Mouse (Mus musculus) midbrain, embryonic 13.5 days (tissue): ENCODE measurements at regions not wholly inside any gene's neighbourhood (a gene's known extent, or its start where the extent isn't known, plus 50 kb on each side); places are given as distances from the start of the nearest gene placed in this dataset.

Experiments used
- ATAC-seq: fragments of 200-750 bp; cut with Nextera tagmentation; 2 replicates; pipeline ENCODE4 v1.8.0; 2017; ENCODE audit warnings: mild to moderate bottlenecking, moderate TSS enrichment, moderate library complexity
- H3K27ac ChIP-seq: fragments of 300-500 bp; sonication (generic); 2 replicates; pipeline ENCODE4 v1.5.1; 2015; ENCODE audit warnings: inconsistent platforms, mild to moderate bottlenecking, moderate library complexity
- H3K27me3 ChIP-seq: fragments of 300-500 bp; sonication (generic); 2 replicates; pipeline ENCODE4 v1.6.1; 2015; ENCODE audit warnings: mild to moderate bottlenecking, inconsistent platforms
- H3K36me3 ChIP-seq: fragments of 300-500 bp; sonication (generic); 2 replicates; pipeline ENCODE4 v1.6.1; 2015; ENCODE audit warnings: mild to moderate bottlenecking, inconsistent platforms
- H3K4me1 ChIP-seq: fragments of 300-500 bp; sonication (generic); replicated peaks from 2 replicates; pipeline ENCODE4 v1.6.1; 2015; ENCODE audit warnings: inconsistent platforms
- H3K4me2 ChIP-seq: fragments of 300-500 bp; sonication (generic); replicated peaks from 2 replicates; pipeline ENCODE4 v1.6.1; 2015; ENCODE audit warnings: moderate library complexity, mild to moderate bottlenecking, inconsistent platforms
- H3K4me3 ChIP-seq: fragments of 300-500 bp; sonication (generic); replicated peaks from 2 replicates; pipeline ENCODE4 v1.5.1; 2015; ENCODE audit warnings: mild to moderate bottlenecking, inconsistent platforms
- H3K9ac ChIP-seq: fragments of 300-500 bp; sonication (generic); replicated peaks from 2 replicates; pipeline ENCODE4 v1.6.1; 2015; ENCODE audit warnings: mild to moderate bottlenecking, inconsistent platforms
- H3K9me3 ChIP-seq: fragments of 300-500 bp; sonication (generic); 2 replicates; pipeline ENCODE4 v1.6.1; 2016; ENCODE audit warnings: mild to moderate bottlenecking, inconsistent platforms
- WGBS: fragments of 180-500 bp; shearing (Covaris S2); methylation state at CpG from one replicate; pipeline ENCODE4 v1.1.7; 2015; 5-methylcytosine and 5-hydroxymethylcytosine counted together

DNA sequence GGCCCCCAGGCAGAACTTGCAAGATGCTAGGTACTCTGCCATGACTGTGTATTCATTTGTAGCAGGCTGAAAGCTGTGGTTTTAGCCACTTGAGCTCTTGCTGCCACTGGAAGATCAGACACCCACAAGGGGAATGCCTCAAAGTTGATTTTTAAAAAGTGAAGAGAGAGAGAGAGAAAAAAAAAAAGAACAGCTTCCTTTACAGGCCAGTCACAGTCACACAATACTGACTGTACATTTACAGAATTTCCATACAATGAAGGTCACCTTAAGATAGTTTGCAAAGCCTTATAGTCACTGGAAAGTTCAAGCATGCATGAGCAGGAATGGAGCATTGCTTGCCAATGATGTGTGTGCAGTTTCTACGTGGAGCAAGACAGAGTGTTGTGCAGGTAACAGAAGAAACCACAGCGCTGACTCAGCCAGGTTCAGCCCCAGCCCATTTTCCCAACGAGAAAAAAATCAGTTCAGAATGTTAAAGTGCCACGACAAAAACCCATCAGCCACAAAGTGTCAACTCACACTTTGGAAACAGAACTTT is 109.3 kb upstream of the Ado start:
- 79% methylated on average over 4 of the region's 4 CpGs for WGBS
- Histone ChIP-seq H3K9me3 (no peaks in the 10 kb centered on the region), H3K36me3 (no peaks in the 10 kb centered on the region), H3K4me2 (no peak overlapping the region), H3K4me1 (no peaks in the 10 kb centered on the region), H3K27me3 (no peaks in the 10 kb centered on the region), H3K4me3 (no peak overlapping the region), H3K27ac (no peak overlapping the region), H3K9ac (no peak overlapping the region)
- ATAC-seq, result no peak

DNA sequence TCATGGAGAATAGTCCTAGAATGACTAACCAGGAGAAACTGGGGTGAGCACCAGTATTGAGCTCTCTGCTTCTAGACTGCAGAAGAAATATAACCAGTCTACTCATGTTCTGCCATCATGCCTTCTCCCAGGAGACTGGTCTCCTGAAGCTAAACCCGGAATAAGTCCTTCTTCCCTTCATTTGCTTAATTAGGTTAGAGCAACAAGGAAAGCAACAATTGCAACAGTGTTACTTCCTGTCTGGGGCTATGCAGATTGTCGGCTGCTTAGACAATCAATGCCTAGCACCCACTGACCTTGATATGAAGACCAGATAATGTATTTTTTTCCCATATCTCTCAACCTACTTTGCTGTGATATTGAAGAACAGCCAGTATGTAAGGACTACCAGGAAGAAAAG is 108.5 kb upstream of the Ado start:
- Histone ChIP-seq H3K27me3 (no peaks in the 10 kb centered on the region), H3K4me3 (no peak overlapping the region), H3K9me3 (no peaks in the 10 kb centered on the region), H3K9ac (no peak overlapping the region), H3K36me3 (no peaks in the 10 kb centered on the region), H3K27ac (no peak overlapping the region), H3K4me2 (no peak overlapping the region), H3K4me1 (no peaks in the 10 kb centered on the region)
- 79% methylated on average over 2 of the region's 2 CpGs for WGBS
- ATAC-seq, result no peak

DNA sequence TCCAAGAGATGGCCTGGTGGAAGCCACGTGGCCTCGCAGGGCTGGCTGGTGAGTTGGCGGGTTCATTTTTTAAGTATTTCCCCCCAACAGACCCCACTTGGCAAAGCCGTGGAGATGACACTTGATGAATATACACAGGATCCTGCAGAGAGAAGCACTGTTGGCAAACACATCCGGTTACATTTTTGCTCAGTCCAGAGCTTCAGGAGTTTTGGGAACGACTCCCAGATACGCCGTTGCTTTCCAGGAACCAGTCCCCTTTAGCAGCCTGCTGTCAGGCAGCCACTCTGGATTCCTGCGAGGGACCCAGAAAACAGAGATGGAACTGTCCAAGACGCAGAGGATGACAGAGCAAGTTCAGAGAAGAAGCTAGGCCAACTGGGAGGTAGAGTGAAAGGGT is 105.8 kb upstream of the Ado start:
- H3K27me3 ChIP-seq, result no peaks in the 10 kb centered on the region
- H3K36me3 ChIP-seq, result no peaks in the 10 kb centered on the region
- no peak overlapping the region for H3K4me3 ChIP-seq
- no peak overlapping the region for H3K27ac ChIP-seq
- H3K9me3 ChIP-seq, result no peaks in the 10 kb centered on the region
- H3K4me2 ChIP-seq, result no peak overlapping the region
- no peak overlapping the region for H3K9ac ChIP-seq
- no peaks in the 10 kb centered on the region for H3K4me1 ChIP-seq
- no peak for ATAC-seq
- 94% methylated on average over 10 of the region's 10 CpGs for WGBS

DNA sequence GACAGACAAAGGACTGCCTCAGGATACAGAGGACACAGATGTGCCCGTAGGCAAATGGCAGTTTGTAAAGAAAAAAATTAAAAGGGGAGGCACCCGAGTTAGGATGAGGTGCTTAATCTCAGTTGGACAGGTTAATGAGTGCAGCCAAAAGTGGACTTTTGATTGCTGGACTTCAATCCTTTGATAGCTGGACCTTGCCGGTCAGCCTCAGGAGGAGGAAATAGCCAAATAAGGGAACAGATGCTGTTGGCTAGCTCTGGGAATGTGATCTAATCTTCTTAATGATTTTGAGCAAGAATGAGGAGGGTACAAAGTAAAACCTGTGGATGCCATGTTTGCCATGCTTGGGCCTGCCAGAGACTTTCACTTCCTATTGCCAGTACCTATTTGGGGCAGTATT is 103.5 kb upstream of the Ado start:
- Histone ChIP-seq H3K9me3 (no peaks in the 10 kb centered on the region), H3K27ac (no peak overlapping the region), H3K4me2 (no peak overlapping the region), H3K36me3 (no peaks in the 10 kb centered on the region), H3K9ac (no peak overlapping the region), H3K4me1 (peaks cover 9% of the 10 kb centered on the region), H3K4me3 (no peak overlapping the region), H3K27me3 (no peaks in the 10 kb centered on the region)
- no peak for ATAC-seq
- WGBS, result 78% methylated on average over 3 of the region's 3 CpGs

DNA sequence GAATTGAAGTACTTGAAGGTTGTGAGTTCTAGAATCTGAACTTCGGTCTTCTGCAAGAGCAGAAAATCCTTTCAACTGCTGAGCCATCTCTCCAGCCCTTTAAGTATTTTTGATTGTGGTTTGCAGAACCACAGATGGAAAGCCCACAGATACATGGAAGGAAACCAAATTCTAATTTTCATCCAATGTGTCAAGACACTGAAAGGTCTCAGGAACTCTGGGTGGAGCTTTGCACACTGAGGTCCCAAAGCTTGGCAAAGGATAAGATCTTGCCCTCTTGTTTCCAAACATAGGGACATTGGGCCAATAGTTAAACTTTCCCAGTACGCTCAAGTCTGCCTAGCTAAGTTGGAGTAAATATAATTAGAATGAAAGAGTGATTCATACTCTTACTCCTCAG is 102.6 kb upstream of the Ado start:
- Histone ChIP-seq H3K4me3 (no peak overlapping the region), H3K36me3 (no peaks in the 10 kb centered on the region), H3K27ac (no peak overlapping the region), H3K9me3 (no peaks in the 10 kb centered on the region), H3K4me2 (no peak overlapping the region), H3K4me1 (peaks cover 13% of the 10 kb centered on the region), H3K27me3 (no peaks in the 10 kb centered on the region), H3K9ac (no peak overlapping the region)
- 86% methylated on average over 2 of the region's 2 CpGs for WGBS
- ATAC-seq, result no peak

DNA sequence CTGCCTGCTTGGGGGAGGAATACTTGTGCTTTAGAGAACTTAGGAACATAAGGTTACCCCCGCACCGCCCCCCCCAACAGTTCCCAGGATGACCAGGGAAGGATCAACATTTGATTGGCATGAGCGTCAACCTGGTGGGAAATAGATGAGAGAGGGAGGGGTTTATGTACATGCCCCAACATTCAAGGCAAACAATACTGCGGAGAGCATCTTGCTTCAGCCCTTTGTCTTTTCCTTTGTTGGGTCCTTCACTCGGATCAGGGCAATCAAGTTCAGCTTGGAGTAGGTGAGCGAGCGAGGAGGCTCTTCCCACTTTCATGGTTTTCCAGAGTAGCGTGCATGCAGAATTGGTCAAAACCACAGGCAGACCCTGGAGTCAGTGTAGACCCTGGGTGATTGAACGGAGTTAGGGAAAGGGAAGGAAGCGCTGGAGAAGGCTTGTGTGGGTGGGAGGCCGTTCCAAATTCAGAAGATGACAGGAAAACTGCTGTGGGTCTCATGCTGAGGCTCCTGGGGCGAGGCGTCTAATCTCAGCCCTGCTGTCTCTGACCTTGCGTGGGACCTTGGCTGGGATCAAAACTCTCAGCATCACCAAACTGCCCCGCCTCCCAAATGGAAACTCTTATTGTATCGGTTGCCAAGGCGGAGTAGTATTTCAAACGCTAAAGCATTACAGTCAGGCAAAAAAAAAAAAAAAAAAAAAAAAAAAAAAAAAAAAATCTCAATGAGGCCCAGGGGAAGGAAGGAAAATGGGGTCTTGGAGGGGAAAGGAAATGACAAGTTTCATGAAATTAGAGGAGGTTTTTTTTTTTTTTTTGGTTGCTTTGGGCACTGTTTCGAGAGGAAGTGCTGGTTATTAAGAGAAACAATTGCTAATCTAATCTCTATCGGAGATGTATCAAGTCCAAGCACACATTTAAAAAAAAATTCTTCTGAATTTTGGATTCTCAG is 99.3 kb upstream of the Ado start:
- Histone ChIP-seq H3K36me3 (no peaks in the 10 kb centered on the region), H3K9me3 (no peaks in the 10 kb centered on the region), H3K9ac (no peak overlapping the region), H3K4me3 (peak overlapping the region; percentile 25), H3K27me3 (0 out of 2 replicates have a peak, but pooled peaks cover 2% of the 10 kb centered on the region), H3K4me2 (peak overlapping the region; percentile 49), H3K27ac (no peak overlapping the region), H3K4me1 (peaks cover 13% of the 10 kb centered on the region)
- WGBS, result 34% methylated on average over 20 of the region's 20 CpGs
- ATAC-seq, result no peak

DNA sequence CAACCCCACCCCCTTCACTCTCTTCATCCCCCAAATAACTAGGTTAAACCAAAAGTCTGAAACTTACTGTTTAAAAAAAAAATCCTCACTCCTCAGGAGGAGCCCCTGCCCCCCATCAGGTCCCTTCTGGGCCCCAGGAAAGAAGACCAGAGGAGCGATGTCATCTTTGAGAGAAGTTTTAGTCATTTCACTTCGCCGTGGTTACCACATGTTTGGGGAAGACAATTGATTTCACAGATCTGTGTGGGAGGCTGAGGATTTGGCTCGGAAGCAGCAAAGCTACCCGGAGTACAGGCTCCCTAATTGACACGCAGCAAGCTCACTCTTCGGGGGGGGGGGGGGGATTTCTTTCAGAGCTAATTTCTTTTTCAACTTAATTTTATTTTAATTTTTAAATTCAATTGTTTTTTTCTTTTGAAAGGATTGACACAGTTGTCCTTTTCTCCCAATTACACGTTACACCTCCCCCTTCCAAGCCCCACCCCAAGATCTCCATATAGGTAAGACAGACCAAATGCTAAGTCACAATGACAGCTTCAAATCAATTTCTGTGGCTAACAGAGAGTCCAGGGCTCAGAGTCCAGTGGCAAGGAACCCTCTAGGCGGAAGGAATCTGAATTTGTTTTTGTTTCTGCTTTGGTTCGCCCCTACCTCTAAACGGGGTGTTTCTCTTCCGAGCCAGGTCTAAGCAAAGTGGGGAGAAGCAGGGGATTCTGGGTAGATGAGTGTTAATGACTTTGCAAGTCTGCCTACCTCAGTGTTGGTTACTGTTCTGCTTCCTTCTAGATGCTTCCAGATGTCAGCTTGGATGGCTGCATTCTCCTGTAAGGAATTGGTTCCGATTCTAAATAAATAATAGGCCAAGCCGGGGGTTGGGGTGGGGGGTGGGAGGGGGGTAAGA is 98.2 kb upstream of the Ado start:
- H3K27me3 ChIP-seq, result 0 out of 2 replicates have a peak, but pooled peaks cover 2% of the 10 kb centered on the region
- H3K4me3 ChIP-seq, result peak overlapping the region; percentile 25
- H3K36me3 ChIP-seq, result no peaks in the 10 kb centered on the region
- ATAC-seq, result peak; percentile 21; the same call in 1 of the 2 replicates
- H3K9me3 ChIP-seq, result no peaks in the 10 kb centered on the region
- no peak overlapping the region for H3K27ac ChIP-seq
- WGBS, result 10% methylated on average over 14 of the region's 14 CpGs
- peak overlapping the region; percentile 49 for H3K4me2 ChIP-seq
- H3K4me1 ChIP-seq, result peaks cover 13% of the 10 kb centered on the region
- peak overlapping the region; percentile 44; the same call in 1 of the 2 replicates for H3K9ac ChIP-seq

DNA sequence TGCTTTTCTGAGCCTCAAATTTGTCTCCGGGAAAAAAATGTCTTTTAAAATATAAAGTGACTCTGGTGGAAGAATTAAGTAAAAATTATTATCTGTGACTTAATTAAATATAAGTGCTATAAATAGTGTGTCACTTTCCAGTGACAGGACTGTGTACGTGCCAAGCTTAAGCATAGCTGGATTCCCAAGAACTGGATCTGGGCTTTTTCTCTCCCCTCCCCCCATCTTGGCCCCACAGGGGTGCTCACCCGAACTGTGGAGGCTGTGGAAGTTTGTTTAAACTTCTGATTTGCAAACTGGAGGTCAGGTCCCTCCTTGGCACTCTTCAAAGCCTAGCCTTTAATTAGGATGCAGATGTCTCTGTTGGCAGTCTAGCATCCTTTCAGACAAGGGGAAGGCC is 97.1 kb upstream of the Ado start:
- no peak overlapping the region for H3K4me3 ChIP-seq
- H3K9ac ChIP-seq, result no peak overlapping the region
- H3K36me3 ChIP-seq, result no peaks in the 10 kb centered on the region
- no peaks in the 10 kb centered on the region for H3K9me3 ChIP-seq
- H3K27ac ChIP-seq, result no peak overlapping the region
- 0 out of 2 replicates have a peak, but pooled peaks cover 2% of the 10 kb centered on the region for H3K27me3 ChIP-seq
- WGBS, result 54% methylated on average over 3 of the region's 3 CpGs
- no peak overlapping the region for H3K4me2 ChIP-seq
- H3K4me1 ChIP-seq, result peaks cover 13% of the 10 kb centered on the region
- 0 out of 2 replicates have a peak, but pooled peaks have one; percentile 2 for ATAC-seq

DNA sequence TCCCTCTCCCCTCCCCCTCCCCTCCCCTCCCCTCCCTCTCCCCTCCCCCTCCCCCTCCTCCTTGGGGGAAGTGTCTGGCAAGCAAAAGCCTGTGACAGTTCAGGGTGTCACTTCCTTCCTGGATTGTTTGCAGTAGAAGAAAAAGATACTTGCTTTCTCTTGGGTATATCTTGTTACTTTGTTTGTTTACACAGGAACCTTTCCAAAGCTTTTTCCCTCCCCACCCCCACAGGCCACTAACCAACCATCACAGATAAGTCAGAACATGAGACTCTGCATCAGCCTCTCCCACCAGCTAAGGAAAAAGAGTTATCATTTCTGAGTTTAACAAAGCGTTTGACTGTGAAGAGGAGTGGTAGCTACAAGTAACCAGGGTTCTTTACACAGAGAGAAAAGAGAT is 95.5 kb upstream of the Ado start:
- Histone ChIP-seq H3K4me3 (no peak overlapping the region), H3K9me3 (no peaks in the 10 kb centered on the region), H3K4me1 (peaks cover 13% of the 10 kb centered on the region), H3K36me3 (no peaks in the 10 kb centered on the region), H3K27me3 (0 out of 2 replicates have a peak, but pooled peaks cover 2% of the 10 kb centered on the region), H3K27ac (no peak overlapping the region), H3K9ac (no peak overlapping the region), H3K4me2 (no peak overlapping the region)
- WGBS, result 64% methylated on average over 1 of the region's 1 CpGs
- ATAC-seq, result no peak

DNA sequence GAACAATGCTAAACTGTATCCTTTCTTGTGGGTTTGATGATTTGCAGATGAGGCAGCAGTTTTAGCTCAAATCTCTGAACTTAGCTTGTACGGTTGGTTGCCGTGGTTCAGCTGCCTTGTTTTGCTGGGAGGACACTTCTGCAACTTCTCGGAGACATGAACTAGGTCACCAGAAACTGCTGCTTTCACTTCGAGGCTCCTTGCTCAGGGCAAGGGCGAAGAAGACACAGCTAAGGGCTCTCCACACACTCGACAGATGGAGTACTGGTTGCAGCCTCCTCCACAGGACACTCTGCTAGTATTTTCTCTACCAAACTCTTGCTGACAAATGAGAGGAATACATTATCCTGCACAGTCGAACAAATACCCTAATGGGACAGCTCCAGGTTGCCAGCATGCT is 94.9 kb upstream of the Ado start:
- Histone ChIP-seq H3K36me3 (no peaks in the 10 kb centered on the region), H3K9me3 (no peaks in the 10 kb centered on the region), H3K4me2 (no peak overlapping the region), H3K9ac (no peak overlapping the region), H3K4me3 (no peak overlapping the region), H3K27me3 (0 out of 2 replicates have a peak, but pooled peaks cover 2% of the 10 kb centered on the region), H3K4me1 (peaks cover 13% of the 10 kb centered on the region), H3K27ac (no peak overlapping the region)
- 64% methylated on average over 7 of the region's 7 CpGs for WGBS
- no peak for ATAC-seq

DNA sequence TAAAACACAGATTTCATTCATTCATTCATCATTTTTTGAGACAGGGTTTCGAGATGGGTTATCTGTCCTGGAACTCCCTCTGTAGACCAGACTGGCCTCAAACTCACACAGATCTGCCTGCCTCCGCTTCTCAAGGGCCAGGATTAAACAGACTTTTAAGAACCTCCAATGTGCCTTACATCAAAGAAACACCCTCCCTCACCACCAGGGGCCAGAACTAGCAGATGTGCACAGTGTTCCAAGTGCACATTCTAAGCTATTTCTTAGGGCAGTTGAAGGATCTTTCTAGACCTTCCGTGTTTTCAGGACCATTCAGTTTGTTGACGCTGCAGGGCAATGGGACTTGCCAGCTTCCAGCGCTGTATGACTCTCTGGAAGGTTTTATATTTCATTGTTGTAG is 88.6 kb upstream of the Ado start:
- Histone ChIP-seq H3K27me3 (no peaks in the 10 kb centered on the region), H3K27ac (no peak overlapping the region), H3K9me3 (no peaks in the 10 kb centered on the region; the same call in 1 of the 2 replicates), H3K36me3 (no peaks in the 10 kb centered on the region), H3K4me1 (0 out of 2 replicates have a peak, but pooled peaks cover 7% of the 10 kb centered on the region), H3K4me3 (no peak overlapping the region), H3K4me2 (no peak overlapping the region), H3K9ac (no peak overlapping the region)
- no peak for ATAC-seq
- WGBS, result 66% methylated on average over 5 of the region's 5 CpGs
